Mouse (Mus musculus) brain, embryonic 18.5 days (tissue): ENCODE measurements around the gene Gm9837.

Source experiments
- DNase-seq: peaks from one replicate; pipeline ENCODE4 v3.0.0-alpha.2; 2012; ENCODE audit warnings: low read depth, low spot score

Gm9837 gene

GRCm38 (mm10) chr11:53425711-53426255 is 44.5 kb downstream of the Gm9837 start:
- DNase-seq: no peak

- DNase-seq: no peak
Observed at GRCm38 (mm10) chr11:53425251-53425650, 45.0 kb downstream of the Gm9837 start.

GRCm38 (mm10) chr11:53424826-53425225 is 45.5 kb downstream of the Gm9837 start:
- DNase-seq: no peak

- no peak for DNase-seq
Observed at GRCm38 (mm10) chr11:53423036-53423435, 47.2 kb downstream of the Gm9837 start, which contains the start of gene Leap2. TSS of gene Leap2 (minus strand) at chr11:53423170.
